Mouse (Mus musculus) spleen, adult 2 months (tissue): ENCODE results near the gene Ppip5k2.

ENCODE experiments used
- CTCF ChIP-seq: fragments of 200-500 bp; IDR thresholded peaks from 2 replicates; pipeline ENCODE4 v1.5.1; 2011; ENCODE audit warnings: mild to moderate bottlenecking, inconsistent platforms; ENCODE audit not compliant: insufficient read depth, insufficient read length, insufficient replicate concordance; ENCODE audit errors: extremely low read depth
- POLR2A ChIP-seq: fragments of 200-500 bp; IDR thresholded peaks from 2 replicates; pipeline ENCODE4 v1.6.1; 2011; ENCODE audit warnings: low read depth, low read length, inconsistent platforms

GRCm38 (mm10) chr1:97746261-97746660 lies 23.9 kb downstream of the Ppip5k2 start:
- no peak for TF ChIP-seq CTCF
- no peak for TF ChIP-seq POLR2A
